Mouse (Mus musculus) small intestine, adult 10 weeks (tissue): ENCODE measurements around the gene Calm1. TPM values are rescaled to one million over a fixed set of nuclear protein-coding genes. Genes with fewer than 3 reads are reported as not detected.

Experiments
- polyA plus RNA-seq: library from polyadenylated mRNA; stranded (reverse); fragments of 350-450 nt; fragmentation: Illumina TruSeq; extraction: RNeasy Lipid Tissue Mini Kit (QIAGEN cat#74804); gene quantifications from one replicate; pipeline ENCODE4 v1.2.3, GENCODE M21; 2014; ENCODE audit warnings: low replicate concordance

The Calm1 gene
- polyA plus RNA-seq: 1,488 TPM

DNA sequence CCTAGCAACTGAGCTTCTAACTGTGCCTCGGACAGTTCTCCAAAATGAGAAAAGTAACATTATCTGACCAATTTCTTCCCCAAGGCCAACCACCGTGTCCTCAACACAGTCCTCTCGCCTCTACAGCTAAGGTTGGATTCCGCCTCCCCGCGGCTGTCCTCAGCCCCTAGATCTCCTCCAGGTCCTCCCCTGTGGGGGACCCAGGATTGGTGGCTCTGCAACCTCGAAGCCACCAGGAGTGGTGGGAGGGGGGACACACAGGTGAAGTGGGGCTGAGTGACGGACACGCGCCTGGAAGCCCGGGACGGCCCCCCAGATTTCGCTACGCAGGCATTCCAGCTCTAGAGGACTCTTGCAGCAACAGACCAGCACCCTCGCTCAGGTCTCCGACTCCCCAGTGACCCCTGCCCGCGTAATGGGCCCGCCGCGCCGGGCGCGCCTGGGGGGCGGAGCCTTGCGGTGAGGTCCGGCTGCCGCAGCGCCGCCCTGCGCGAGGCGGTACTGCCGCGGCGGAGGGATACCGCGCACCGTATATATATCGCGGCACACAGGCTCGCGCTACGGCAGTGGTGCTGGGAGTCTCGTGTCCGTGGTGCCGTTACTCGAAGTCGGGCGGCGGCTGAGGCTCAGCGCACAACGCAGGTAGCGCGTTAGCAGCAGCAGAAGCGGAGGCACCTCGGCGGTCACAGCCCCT, at the start of gene Calm1:
Gene Calm1, plus strand, starts transcription at position 469 of the 694 bp plus-strand sequence.

DNA sequence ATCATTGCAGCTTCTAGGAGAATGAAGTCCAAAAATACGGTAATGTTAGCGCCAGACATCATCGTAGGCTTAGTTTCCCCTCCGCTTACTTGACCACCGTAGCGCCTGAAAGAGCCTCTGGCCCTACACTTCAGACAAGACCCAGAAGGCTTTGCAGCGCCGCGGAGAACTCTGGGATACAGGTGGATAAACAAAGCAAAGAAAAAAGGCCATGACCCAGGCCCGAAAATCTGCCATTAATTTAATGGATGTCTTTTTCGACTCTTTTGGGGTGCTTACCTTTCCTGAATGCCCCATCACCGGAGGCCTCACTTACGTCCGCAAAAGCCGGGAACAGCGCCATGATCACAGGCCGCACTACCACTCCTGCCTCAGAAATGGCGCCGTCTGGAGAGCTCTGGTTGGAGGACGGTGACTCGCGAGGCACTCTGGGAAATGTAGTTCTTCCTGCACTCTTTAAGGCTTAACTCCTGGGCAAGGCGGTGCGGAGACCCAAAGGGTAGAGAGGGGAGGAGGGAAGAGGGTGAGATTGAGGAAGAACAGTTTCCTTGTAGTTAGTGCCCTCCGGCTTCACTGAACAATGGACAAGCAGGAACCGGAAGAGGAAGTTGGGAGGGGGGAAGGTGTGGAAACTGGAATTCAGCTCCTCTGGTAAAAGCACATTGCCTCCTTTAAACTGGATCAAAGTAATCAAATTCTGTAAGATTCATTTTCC, 39.8 kb upstream of the Calm1 start, which contains the start of gene Nrde2:
Gene Nrde2, minus strand, starts transcription at position 393 of the 715 bp plus-strand sequence.

Other genes with a start within 250 kb of the Calm1 start
- 0.30 TPM for gene Kcnk13, start 234.9 kb upstream of the Calm1 start, polyA plus RNA-seq
- 202 TPM for gene Psmc1, start 89.3 kb upstream of the Calm1 start, polyA plus RNA-seq
- gene Nrde2, start 39.8 kb upstream of the Calm1 start, polyA plus RNA-seq: 1.0 TPM